ENCODE assay signal across 20 mouse cellular contexts in the genomic region with DNA sequence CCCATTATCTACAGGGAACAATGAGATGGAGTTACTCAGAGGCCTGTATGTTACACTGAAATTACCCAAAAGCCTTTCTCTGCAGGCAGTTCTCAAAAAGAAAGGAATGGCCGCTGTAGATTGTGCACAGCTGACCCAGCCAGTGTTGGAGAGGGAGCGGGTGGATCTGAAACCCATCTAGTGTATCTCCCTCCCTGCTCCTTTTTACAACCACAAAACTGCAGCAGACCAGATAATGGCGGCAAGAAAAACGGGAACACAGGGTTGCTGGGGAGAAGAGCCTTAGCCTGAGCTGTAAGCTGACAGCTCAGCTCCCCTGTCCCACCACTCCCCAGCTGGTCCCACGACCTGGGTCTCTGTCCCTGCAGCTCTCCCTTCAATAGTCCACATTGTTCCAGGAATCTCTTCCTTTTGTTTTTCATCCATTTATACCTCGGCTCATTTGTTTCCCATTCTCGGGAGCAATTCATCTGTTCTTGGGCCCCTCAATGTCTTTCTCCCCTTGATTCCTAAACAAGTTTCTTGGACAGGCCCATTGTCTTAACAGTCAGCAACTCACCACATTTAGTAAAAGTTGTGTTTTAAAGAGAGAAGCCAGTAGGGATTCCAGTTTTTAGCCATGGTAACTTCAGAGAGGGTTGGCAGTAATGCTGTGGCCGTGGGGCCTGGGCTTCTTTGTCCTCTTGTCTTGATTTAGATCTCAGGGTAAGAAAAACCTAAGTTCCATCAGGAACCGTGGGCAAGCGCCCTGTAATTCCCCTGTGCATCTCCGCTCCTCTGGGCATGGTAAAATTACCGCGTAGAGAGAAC.
DNase-seq lines count a peak whose midpoint lies in the region; ATAC-seq lines count a peak whose summit lies in the region.
"Had no signal": no experiment of that assay in that cellular context is flagged by ENCODE, and none has a peak within 500 bp of the region (broad histone marks: within the 10 kb centered on the region; RNA-seq: fewer than 3 reads in every experiment).

No protein-coding gene starts in this region.

- 0 out of 2 replicates have a peak, but pooled peaks cover 8% of the 10 kb centered on the region for H3K4me1 ChIP-seq in forebrain, embryonic 12.5 days
- H3K4me1 ChIP-seq in forebrain, embryonic 16.5 days (replicated peaks; ENCODE audit: control insufficient read depth, insufficient read depth, low read length), result peaks cover 4% of the 10 kb centered on the region; the same call in 1 of the 2 replicates
- peaks cover 39% of the 10 kb centered on the region for H3K4me1 ChIP-seq in embryonic facial prominence, embryonic 10.5 days
- H3K4me1 ChIP-seq in hindbrain, embryonic 13.5 days (replicated peaks), result peaks cover 20% of the 10 kb centered on the region; the same call in 1 of the 2 replicates
- H3K4me1 ChIP-seq in neural tube, embryonic 14.5 days (ENCODE audit: control insufficient read depth, insufficient read depth, low read length), result 0 out of 2 replicates have a peak, but pooled peaks cover 4% of the 10 kb centered on the region

- H3K9me3 ChIP-seq in forebrain, embryonic 12.5 days, result no peaks in the 10 kb centered on the region
- no peaks in the 10 kb centered on the region for H3K9me3 ChIP-seq in forebrain, embryonic 16.5 days (ENCODE audit: control insufficient read depth, low read length)
- no peaks in the 10 kb centered on the region for H3K9me3 ChIP-seq in embryonic facial prominence, embryonic 10.5 days
- no peaks in the 10 kb centered on the region for H3K9me3 ChIP-seq in hindbrain, embryonic 13.5 days
- no peaks in the 10 kb centered on the region for H3K9me3 ChIP-seq in neural tube, embryonic 14.5 days (ENCODE audit: control insufficient read depth, low read length)
- H3K9me3 ChIP-seq: embryonic facial prominence, embryonic 15.5 days; heart, embryonic 15.5 days; kidney, embryonic 15.5 days had no signal

- WGBS in forebrain, embryonic 12.5 days, result 44% methylated on average over 13 of the region's 13 CpGs
- 46% methylated on average over 13 of the region's 13 CpGs for WGBS in forebrain, embryonic 16.5 days
- 62% methylated on average over 13 of the region's 13 CpGs for WGBS in embryonic facial prominence, embryonic 10.5 days
- WGBS in hindbrain, embryonic 13.5 days, result 21% methylated on average over 13 of the region's 13 CpGs
- WGBS in neural tube, embryonic 14.5 days, result 15% methylated on average over 13 of the region's 13 CpGs

- H3K36me3 ChIP-seq in forebrain, embryonic 12.5 days (replicated peaks), result no peaks in the 10 kb centered on the region
- H3K36me3 ChIP-seq in forebrain, embryonic 16.5 days (ENCODE audit: control insufficient read depth, insufficient read depth), result no peaks in the 10 kb centered on the region
- H3K36me3 ChIP-seq in embryonic facial prominence, embryonic 10.5 days (replicated peaks), result no peaks in the 10 kb centered on the region
- no peaks in the 10 kb centered on the region for H3K36me3 ChIP-seq in hindbrain, embryonic 13.5 days
- H3K36me3 ChIP-seq in neural tube, embryonic 14.5 days (ENCODE audit: control insufficient read depth, insufficient read depth, low read length), result no peaks in the 10 kb centered on the region
- H3K36me3 ChIP-seq: embryonic facial prominence, embryonic 15.5 days; heart, embryonic 15.5 days; kidney, embryonic 15.5 days had no signal

- peak overlapping the region; percentile 42 for H3K27ac ChIP-seq in forebrain, embryonic 12.5 days
- no peak overlapping the region for H3K27ac ChIP-seq in forebrain, embryonic 16.5 days (ENCODE audit: low read length)
- H3K27ac ChIP-seq in embryonic facial prominence, embryonic 10.5 days (replicated peaks), result peak overlapping the region; percentile 48; the same call in 1 of the 2 replicates
- H3K27ac ChIP-seq in hindbrain, embryonic 13.5 days, result peak overlapping the region; percentile 41; the same call in 1 of the 2 replicates
- H3K27ac ChIP-seq in neural tube, embryonic 14.5 days (ENCODE audit: low read depth, low read length), result peak overlapping the region; percentile 64; the same call in 1 of the 2 replicates
- H3K27ac ChIP-seq: embryonic facial prominence, embryonic 15.5 days; heart, embryonic 15.5 days; kidney, embryonic 15.5 days; stomach, postnatal 0 days had no signal

- ATAC-seq in forebrain, embryonic 12.5 days (ENCODE audit: low FRiP score), result peak; percentile 77
- no peak for ATAC-seq in forebrain, embryonic 16.5 days
- peak; percentile 70; the same call in 1 of the 2 replicates for ATAC-seq in hindbrain, embryonic 13.5 days (ENCODE audit: low FRiP score)
- ATAC-seq in neural tube, embryonic 14.5 days (ENCODE audit: low read depth), result peak; percentile 87
- ATAC-seq: intestine, embryonic 16.5 days had no signal

- no peak overlapping the region for H3K4me2 ChIP-seq in forebrain, embryonic 12.5 days
- no peak overlapping the region for H3K4me2 ChIP-seq in forebrain, embryonic 16.5 days (ENCODE audit: low read length)
- H3K4me2 ChIP-seq in hindbrain, embryonic 13.5 days, result no peak overlapping the region
- H3K4me2 ChIP-seq in neural tube, embryonic 14.5 days (ENCODE audit: low read depth, low read length), result no peak overlapping the region
- H3K4me2 ChIP-seq: embryonic facial prominence, embryonic 15.5 days; heart, embryonic 15.5 days; kidney, embryonic 15.5 days; liver, embryonic 11.5 days had no signal

- DNase-seq in embryonic facial prominence, embryonic 10.5 days (ENCODE audit: low spot score), result no peak
- DNase-seq in urinary bladder, postnatal 36 days (ENCODE audit: low spot score in 2 of 2), result no peak
- DNase-seq in right cerebral cortex, postnatal 10 days (ENCODE audit: low spot score in 2 of 2), result no peak
- DNase-seq: adrenal gland, postnatal 36 days; cerebellum, adult 8-10 months; gastrocnemius, postnatal 36 days; heart, postnatal 4 days; lung, adult 18-20 months; lung, postnatal 14 days; right cerebral cortex, postnatal 4 days had no signal

- H3K9ac ChIP-seq in forebrain, embryonic 12.5 days, result no peak overlapping the region
- H3K9ac ChIP-seq in forebrain, embryonic 16.5 days (replicated peaks; ENCODE audit: low read depth, low read length), result no peak overlapping the region
- H3K9ac ChIP-seq in hindbrain, embryonic 13.5 days, result no peak overlapping the region
- no peak overlapping the region for H3K9ac ChIP-seq in neural tube, embryonic 14.5 days (replicated peaks; ENCODE audit: low read depth, low read length)
- H3K9ac ChIP-seq: embryonic facial prominence, embryonic 15.5 days; heart, embryonic 15.5 days; kidney, embryonic 15.5 days had no signal

- no peaks in the 10 kb centered on the region for H3K27me3 ChIP-seq in forebrain, embryonic 12.5 days
- H3K27me3 ChIP-seq in forebrain, embryonic 16.5 days (replicated peaks; ENCODE audit: control insufficient read depth, insufficient read depth, low read length), result no peaks in the 10 kb centered on the region
- H3K27me3 ChIP-seq in embryonic facial prominence, embryonic 10.5 days (replicated peaks; ENCODE audit: low read depth, poor library complexity, severe bottlenecking), result no peaks in the 10 kb centered on the region
- H3K27me3 ChIP-seq in hindbrain, embryonic 13.5 days, result no peaks in the 10 kb centered on the region
- H3K27me3 ChIP-seq in neural tube, embryonic 14.5 days (ENCODE audit: control insufficient read depth, insufficient read depth, low read length), result no peaks in the 10 kb centered on the region
- H3K27me3 ChIP-seq: embryonic facial prominence, embryonic 15.5 days; kidney, embryonic 15.5 days had no signal

- no peak overlapping the region for H3K4me3 ChIP-seq in forebrain, embryonic 12.5 days (replicated peaks)
- no peak overlapping the region for H3K4me3 ChIP-seq in forebrain, embryonic 16.5 days (replicated peaks; ENCODE audit: low read length)
- H3K4me3 ChIP-seq in embryonic facial prominence, embryonic 10.5 days, result no peak overlapping the region
- H3K4me3 ChIP-seq in hindbrain, embryonic 13.5 days, result no peak overlapping the region
- H3K4me3 ChIP-seq in neural tube, embryonic 14.5 days (ENCODE audit: low read depth, low read length), result no peak overlapping the region
- H3K4me3 ChIP-seq: embryonic facial prominence, embryonic 15.5 days; heart, embryonic 15.5 days; kidney, embryonic 15.5 days had no signal
